Mouse (Mus musculus) T-helper 2 cell (primary cell): ENCODE data around the gene Fam129a.

Source experiments
- in situ Hi-C: fragments of 300-600 bp; cut with MboI, MseI; formaldehyde crosslinking; loops from one replicate; pipeline ENCODE4 v1.15.1; 2025; ENCODE audit warnings: high pct_unique_total_duplicates

Fam129a gene

GRCm38 (mm10) chr1:151625260-151625659 is 54.3 kb downstream of the Fam129a start:
- in situ Hi-C loops, result no loop called here

- in situ Hi-C loops, result no loop called here
Measured at GRCm38 (mm10) chr1:151625690-151626089, 54.7 kb downstream of the Fam129a start.

GRCm38 (mm10) chr1:151626631-151627030 is 55.6 kb downstream of the Fam129a start:
- in situ Hi-C loops, result no loop called here

GRCm38 (mm10) chr1:151627141-151627540 is 56.2 kb downstream of the Fam129a start:
- in situ Hi-C loops, result no loop called here

- in situ Hi-C loops, result no loop called here
Measured at GRCm38 (mm10) chr1:151629591-151630250, 58.7 kb downstream of the Fam129a start.

GRCm38 (mm10) chr1:151630251-151630628 is 59.3 kb downstream of the Fam129a start:
- in situ Hi-C loops, result no loop called here

- in situ Hi-C loops, result no loop called here
Measured at GRCm38 (mm10) chr1:151631061-151631460, 60.1 kb downstream of the Fam129a start.

GRCm38 (mm10) chr1:151631703-151632294 is 60.8 kb downstream of the Fam129a start:
- in situ Hi-C loops, result no loop called here

GRCm38 (mm10) chr1:151632567-151633356 is 61.8 kb downstream of the Fam129a start:
- in situ Hi-C loops, result no loop called here

GRCm38 (mm10) chr1:151636637-151637036 is 65.7 kb downstream of the Fam129a start:
- in situ Hi-C loops, result no loop called here

- in situ Hi-C loops, result no loop called here
Measured at GRCm38 (mm10) chr1:151637351-151637922, 66.5 kb downstream of the Fam129a start.

- in situ Hi-C loops, result no loop called here
Measured at GRCm38 (mm10) chr1:151638357-151638756, 67.4 kb downstream of the Fam129a start.

GRCm38 (mm10) chr1:151638770-151639169 is 67.8 kb downstream of the Fam129a start:
- in situ Hi-C loops, result no loop called here

GRCm38 (mm10) chr1:151646380-151646779 is 75.4 kb downstream of the Fam129a start:
- in situ Hi-C loops, result loop anchor here (5.0 kb wide), 1 partner anchor 84 kb away; no protein-coding TSS in a partner anchor

- in situ Hi-C loops, result loop anchor here (5.0 kb wide), 1 partner anchor 86 kb away; no protein-coding TSS in a partner anchor
Measured at GRCm38 (mm10) chr1:151648099-151648498, 77.1 kb downstream of the Fam129a start.

- in situ Hi-C loops, result no loop called here
Measured at GRCm38 (mm10) chr1:151657042-151657605, 86.1 kb downstream of the Fam129a start.

- in situ Hi-C loops, result no loop called here
Measured at GRCm38 (mm10) chr1:151658291-151658830, 87.4 kb downstream of the Fam129a start.

GRCm38 (mm10) chr1:151659636-151660035 is 88.7 kb downstream of the Fam129a start:
- in situ Hi-C loops, result no loop called here

- in situ Hi-C loops, result no loop called here
Measured at GRCm38 (mm10) chr1:151660251-151660650, 89.3 kb downstream of the Fam129a start.

- in situ Hi-C loops, result no loop called here
Measured at GRCm38 (mm10) chr1:151660883-151661282, 89.9 kb downstream of the Fam129a start.

GRCm38 (mm10) chr1:151661684-151662439 is 90.9 kb downstream of the Fam129a start:
- in situ Hi-C loops, result no loop called here
